Mouse (Mus musculus) T-helper 17 cell (primary cell): ENCODE results near the gene Il19.

ENCODE experiments used
- in situ Hi-C, 2 experiments: fragments of 300-600 bp; cut with MboI, MseI; formaldehyde crosslinking; loops; 1 replicate in 1 of 2; 2 replicates in 1 of 2; pipeline ENCODE4 v1.15.1; 2025; ENCODE audit warnings: high pct_unique_total_duplicates in 2 of 2

Il19 gene

GRCm38 (mm10) chr1:130940065-130940687, at the start of gene Il19:
Gene Il19, minus strand, starts transcription at chr1:130940115.
- in situ Hi-C loops: no loop called here

GRCm38 (mm10) chr1:130989331-130989730, 49.4 kb upstream of the Il19 start:
- in situ Hi-C loops: loop anchor here (5.0 kb wide), 1 partner anchor 68 kb away; no protein-coding TSS in a partner anchor

- in situ Hi-C loops: loop anchor here (5.0 kb wide), 1 partner anchor 70 kb away; no protein-coding TSS in a partner anchor
Observed at GRCm38 (mm10) chr1:130987418-130987817, 47.5 kb upstream of the Il19 start.

- in situ Hi-C loops: loop anchor here (5.0 kb wide), 1 partner anchor 70 kb away; no protein-coding TSS in a partner anchor
Observed at GRCm38 (mm10) chr1:130987001-130987400, 47.1 kb upstream of the Il19 start.

DNA sequence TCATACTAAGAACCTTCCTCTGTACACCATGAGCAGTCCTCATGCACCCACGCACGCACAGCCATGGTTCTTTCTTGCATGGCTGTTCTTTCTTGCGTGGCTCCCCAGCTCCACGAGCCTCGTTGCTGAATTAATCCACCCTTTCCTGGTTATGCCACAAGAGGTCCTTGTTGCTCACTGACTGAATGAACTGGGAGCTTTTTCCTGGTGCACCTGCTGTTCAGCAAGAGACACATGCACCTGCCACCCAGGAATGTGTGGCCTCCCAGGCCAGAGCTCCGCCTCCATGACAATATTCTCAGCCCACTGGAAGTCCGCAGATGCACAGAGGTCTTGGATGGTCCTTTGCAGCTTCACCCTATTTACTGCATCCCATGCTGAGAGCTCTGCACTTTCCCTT, 44.5 kb upstream of the Il19 start:
- in situ Hi-C loops: no loop called here

- in situ Hi-C loops: no loop called here
Observed at GRCm38 (mm10) chr1:130979455-130979854, 39.5 kb upstream of the Il19 start.

DNA sequence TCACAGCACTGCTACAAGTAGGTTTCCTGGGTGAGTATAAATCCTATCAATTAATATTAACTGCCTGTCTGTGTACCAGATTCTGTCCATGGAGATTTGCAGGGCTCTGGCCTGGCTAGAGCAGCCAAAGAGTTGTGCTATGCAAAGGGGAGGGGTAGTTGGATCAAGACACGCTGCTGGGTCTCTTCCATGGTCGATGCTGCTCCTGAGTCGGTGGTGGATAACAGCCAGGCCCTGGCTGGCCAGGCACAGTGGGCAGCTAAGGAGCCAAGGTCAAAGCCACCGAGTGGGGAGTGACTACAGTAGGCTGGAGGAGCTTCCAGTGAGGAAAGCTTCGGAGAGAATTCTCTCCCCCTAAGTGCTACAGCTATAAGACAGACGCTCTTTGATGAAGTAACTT, 24.0 kb upstream of the Il19 start:
- in situ Hi-C loops: no loop called here

DNA sequence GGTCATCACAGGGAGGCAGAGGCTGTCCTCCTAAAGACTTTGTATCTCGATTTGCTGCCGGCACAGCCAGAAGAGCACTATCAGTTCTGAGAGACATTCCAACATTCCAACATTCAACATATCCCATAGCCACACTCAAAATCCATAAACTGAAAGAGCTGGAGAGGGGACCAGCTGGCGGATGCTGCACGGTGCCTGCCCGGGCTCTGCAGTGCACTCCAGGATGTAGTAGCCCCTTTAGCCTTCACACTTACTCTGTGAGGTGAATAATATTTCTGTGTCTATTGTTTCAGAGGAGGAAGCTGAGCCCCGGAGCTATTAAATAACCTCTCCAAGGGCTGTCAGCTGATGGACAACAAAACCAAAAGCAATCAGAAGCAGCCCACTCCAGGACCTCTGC, 7.0 kb upstream of the Il19 start:
- in situ Hi-C loops: no loop called here

DNA sequence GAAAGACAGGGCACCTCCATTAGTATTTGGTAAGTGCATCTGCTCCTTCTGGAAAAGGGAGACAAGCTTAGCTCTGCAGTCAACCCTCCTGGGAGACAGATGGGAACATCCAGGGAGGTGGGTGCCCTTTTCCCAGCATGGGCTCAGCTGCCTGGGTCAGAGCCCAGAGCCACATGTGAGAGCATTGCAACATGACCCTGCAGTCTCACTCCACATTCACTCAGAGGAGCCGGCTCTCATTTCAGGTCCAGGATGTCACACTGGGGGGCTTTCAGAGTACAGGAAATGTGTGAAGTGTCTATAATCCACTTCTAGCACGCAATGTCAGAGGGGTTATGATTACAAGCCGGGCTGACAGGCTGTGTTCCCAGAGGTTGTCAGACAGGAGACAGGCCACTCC, 1.9 kb upstream of the Il19 start:
- in situ Hi-C loops: no loop called here

DNA sequence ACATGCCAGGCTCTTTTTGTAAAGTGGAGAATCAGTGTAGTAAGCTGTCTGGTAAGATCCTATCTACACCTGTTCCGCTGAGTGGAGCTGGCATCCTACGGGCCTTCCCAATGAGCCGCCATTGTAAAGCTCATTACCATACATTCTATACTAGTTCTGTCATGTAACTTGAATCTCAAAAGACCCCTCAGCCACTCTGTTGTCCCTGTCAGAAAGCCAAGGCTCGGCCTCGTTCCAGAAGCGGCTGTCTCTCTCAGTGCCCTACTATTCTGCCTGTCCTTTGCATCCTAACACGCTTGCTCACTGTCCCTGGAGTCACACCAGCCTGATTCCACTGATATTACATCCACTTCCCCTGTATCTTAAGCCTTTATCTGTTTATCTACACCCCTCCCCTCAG, 1.7 kb downstream of the Il19 start:
- in situ Hi-C loops: no loop called here

DNA sequence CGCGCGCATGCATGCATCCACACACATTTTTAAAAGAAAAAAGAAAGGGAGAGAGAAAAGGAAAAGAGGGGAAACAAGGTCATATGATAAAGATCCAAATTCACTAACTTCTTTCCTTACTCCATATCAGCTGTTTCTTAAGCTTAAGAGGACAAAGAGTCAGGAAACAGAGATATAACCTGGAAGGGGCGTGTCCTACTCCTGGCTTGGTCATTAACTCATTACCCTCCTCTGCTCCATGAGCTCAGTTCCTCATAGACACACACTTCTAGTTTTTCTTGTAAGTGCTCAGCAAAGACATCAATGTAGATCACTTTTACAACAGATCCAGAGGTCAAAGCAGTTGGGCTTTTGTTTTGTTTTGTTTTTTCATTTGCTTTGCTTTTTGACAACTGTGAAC, 2.7 kb downstream of the Il19 start:
- in situ Hi-C loops: no loop called here

DNA sequence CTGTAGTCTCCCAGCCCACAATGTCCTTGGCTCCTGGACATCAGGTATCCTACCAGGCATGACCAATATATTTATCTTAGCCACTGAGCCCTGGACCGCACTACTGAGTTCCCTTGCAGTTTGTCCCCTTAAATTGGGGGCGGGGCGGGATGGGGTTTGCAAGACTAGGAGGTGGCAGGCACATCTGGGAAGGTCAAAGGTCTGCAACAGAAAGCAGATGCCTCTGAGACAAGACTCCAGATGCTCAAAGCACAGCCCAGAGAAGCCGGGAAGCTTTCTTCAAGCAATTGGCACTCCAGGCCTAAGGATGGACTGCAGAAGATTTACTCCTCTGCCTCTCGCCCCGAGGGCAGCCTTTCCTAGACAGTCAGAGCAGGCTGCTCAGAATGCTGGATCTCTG, 3.6 kb downstream of the Il19 start:
- in situ Hi-C loops: no loop called here

GRCm38 (mm10) chr1:130926484-130926883, 13.4 kb downstream of the Il19 start:
- in situ Hi-C loops: loop anchor here in 1 of 2 experiments (5.0 kb wide), 1 partner anchor 49 kb away; no protein-coding TSS in a partner anchor

DNA sequence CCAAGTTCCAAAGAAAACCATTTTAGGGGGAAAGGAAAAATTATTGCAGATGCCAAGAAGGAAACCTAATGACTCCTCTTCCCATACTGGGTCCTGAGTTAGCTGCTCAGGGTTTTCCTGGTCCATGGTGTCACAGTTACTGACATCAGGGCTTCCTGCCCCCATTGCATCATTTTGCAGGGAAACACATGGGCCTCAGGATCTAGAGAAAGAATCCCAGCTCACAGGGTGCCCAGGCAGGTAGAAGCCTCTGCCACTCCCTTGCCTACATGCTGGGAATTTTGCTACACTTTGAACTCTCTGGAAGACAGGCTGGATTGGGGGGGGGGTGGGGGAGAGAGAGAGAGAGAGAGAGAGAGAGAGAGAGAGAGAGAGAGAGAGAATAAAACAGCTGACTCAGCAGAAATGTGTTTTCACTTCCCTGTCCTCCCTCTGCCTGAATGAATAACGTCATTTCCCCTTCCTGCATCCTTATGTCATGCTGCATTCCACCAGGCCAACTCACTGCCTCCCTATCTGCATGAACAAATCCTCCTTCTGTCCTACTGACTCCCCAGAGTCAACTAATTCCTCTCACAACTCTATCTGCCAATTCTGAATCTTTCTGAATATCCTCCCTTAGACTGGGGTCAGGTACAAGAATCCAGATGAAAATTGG, 21.5 kb downstream of the Il19 start:
- in situ Hi-C loops: no loop called here

DNA sequence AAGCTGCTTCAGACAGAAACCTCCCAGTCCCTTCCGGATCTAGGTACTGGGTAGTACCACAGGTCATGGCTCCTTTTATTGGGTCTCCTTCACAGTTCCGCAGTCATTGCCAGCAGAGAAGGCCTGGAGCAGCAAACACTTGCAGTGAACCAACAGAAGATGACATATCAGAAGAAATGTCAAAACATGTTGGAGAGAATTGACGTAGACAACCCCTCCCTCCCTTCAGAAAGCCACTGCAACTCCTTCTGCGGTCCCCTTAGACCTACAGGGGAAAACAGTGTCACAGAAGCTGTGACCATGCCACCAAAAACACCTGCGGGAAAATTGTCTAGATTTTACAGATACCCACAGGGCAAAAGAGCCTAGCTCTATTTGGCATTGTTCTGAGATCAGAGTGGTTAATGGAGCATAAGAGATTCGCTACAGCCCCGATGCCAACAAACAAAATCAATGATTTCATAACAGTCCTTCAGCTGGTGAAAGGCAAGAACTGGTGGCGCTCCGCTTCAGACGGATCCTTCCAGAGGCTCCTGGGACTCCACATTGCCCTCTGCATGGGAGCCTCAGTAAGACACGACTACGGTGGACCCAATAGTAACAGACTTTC, 28.4 kb downstream of the Il19 start, which contains the start of gene Il20:
TSS of gene Il20 (minus strand) at position 51 of the 610 bp plus-strand sequence.
- in situ Hi-C loops: no loop called here

- in situ Hi-C loops: no loop called here
Observed at GRCm38 (mm10) chr1:130902505-130902904, 37.4 kb downstream of the Il19 start.

DNA sequence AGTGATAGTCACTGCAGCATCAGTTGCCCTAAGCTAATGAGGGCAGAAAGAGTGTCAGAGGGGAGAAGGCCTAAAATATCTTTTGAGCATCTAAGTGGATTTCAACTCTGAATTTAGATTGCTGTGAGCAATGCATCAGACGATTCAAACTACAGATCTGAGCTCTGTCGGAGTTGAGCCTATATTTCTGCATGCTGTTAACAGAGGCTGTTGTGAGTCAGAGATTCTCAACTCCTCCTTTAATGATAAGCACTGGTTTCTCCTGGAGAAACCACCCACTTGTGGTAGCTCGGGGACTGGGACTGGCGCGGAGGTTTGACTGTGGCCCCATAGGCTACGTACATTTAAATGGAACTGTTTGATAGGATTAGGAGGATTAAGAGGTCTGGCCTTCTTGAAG, 45.4 kb downstream of the Il19 start:
- in situ Hi-C loops: no loop called here

- in situ Hi-C loops: no loop called here
Observed at GRCm38 (mm10) chr1:130893329-130894040, 46.4 kb downstream of the Il19 start.

GRCm38 (mm10) chr1:130892446-130892845, 47.5 kb downstream of the Il19 start:
- in situ Hi-C loops: no loop called here

GRCm38 (mm10) chr1:130887354-130887753, 52.6 kb downstream of the Il19 start, which contains the start of gene Il24:
Gene Il24, minus strand, starts transcription at chr1:130887454.
- in situ Hi-C loops: loop anchor here in 1 of 2 experiments (10.0 kb wide), 1 partner anchor 647 kb away; no protein-coding TSS in a partner anchor

GRCm38 (mm10) chr1:130883146-130883545, 56.8 kb downstream of the Il19 start:
- in situ Hi-C loops: loop anchor here in 1 of 2 experiments (5.0 to 10.0 kb wide), 2 partner anchors 174 to 652 kb away; no protein-coding TSS in a partner anchor
